Mouse (Mus musculus) brain, embryonic 14.5 days (tissue): ENCODE results near the gene Arl8a.

ENCODE experiments used
- CTCF ChIP-seq: fragments of 200-500 bp; IDR thresholded peaks from 2 replicates; pipeline ENCODE4 v1.5.1; 2012; ENCODE audit warnings: inconsistent platforms, mild to moderate bottlenecking, moderate library complexity, borderline replicate concordance; ENCODE audit not compliant: insufficient read depth, insufficient read length; ENCODE audit errors: extremely low read depth
- POLR2A ChIP-seq: fragments of 200-500 bp; IDR thresholded peaks from 2 replicates; pipeline ENCODE4 v1.6.1; 2012; ENCODE audit warnings: mild to moderate bottlenecking, inconsistent platforms, borderline replicate concordance; ENCODE audit not compliant: poor library complexity, insufficient read depth, insufficient read length, severe bottlenecking; ENCODE audit errors: extremely low read depth

- TF ChIP-seq CTCF (no peak), POLR2A (no peak)
Observed at GRCm38 (mm10) chr1:135133678-135134435, 12.8 kb upstream of the Arl8a start.
